Mouse (Mus musculus) MEL (cell line): ENCODE measurements at regions not wholly inside any gene's neighbourhood (a gene's known extent, or its start where the extent isn't known, plus 50 kb on each side); places are given as distances from the start of the nearest gene placed in this dataset.

ENCODE experiments used
- DNase-seq: peaks from one replicate; pipeline ENCODE4 v3.0.0; 2011; ENCODE audit warnings: low read depth, low spot score
- H3K27ac ChIP-seq: 2 replicates; pipeline ENCODE4 v1.5.1; 2012; ENCODE audit warnings: low read depth, mild to moderate bottlenecking, control low read depth, low read length, moderate library complexity; ENCODE audit not compliant: control insufficient read depth
- H3K27me3 ChIP-seq, 2 experiments: fragments of 150-350 bp in 1 of 2; sonication (generic) in 1 of 2; 2 replicates each; pipeline ENCODE4 v1.6.1; 2012; ENCODE audit warnings: low read length in 2 of 2, mild to moderate bottlenecking in 2 of 2, improper control_type of control experiment in 1 of 2, moderate library complexity in 1 of 2; ENCODE audit not compliant: insufficient read depth in 2 of 2, control insufficient read depth in 1 of 2
- H3K36me3 ChIP-seq, 2 experiments: 2 replicates each; pipeline ENCODE4 v1.6.1; 2012 to 2014; ENCODE audit warnings: low read length in 2 of 2, improper control_type of control experiment in 1 of 2, inconsistent platforms in 1 of 2, mild to moderate bottlenecking in 1 of 2; ENCODE audit not compliant: insufficient read depth in 2 of 2, control insufficient read depth in 1 of 2
- H3K4me1 ChIP-seq, 2 experiments: fragments of 150-350 bp in 1 of 2; sonication (generic) in 1 of 2; 2 replicates each; pipeline ENCODE4 v1.6.1; 2012; ENCODE audit warnings: low read length in 2 of 2, improper control_type of control experiment in 1 of 2, mild to moderate bottlenecking in 1 of 2; ENCODE audit not compliant: insufficient read depth in 2 of 2, control insufficient read depth in 1 of 2
- H3K4me3 ChIP-seq, 2 experiments: fragments of 150-350 bp in 1 of 2; sonication (generic) in 1 of 2; 2 replicates each; pipeline ENCODE4 v1.5.1; 2012; ENCODE audit warnings: low read depth in 2 of 2, low read length in 2 of 2, mild to moderate bottlenecking in 2 of 2, moderate library complexity in 2 of 2, control low read depth in 1 of 2, improper control_type of control experiment in 1 of 2; ENCODE audit not compliant: control insufficient read depth in 1 of 2, insufficient read depth in 1 of 2
- H3K79me2 ChIP-seq: 2 replicates; pipeline ENCODE4 v1.6.1; 2012; ENCODE audit warnings: mild to moderate bottlenecking, low read length, moderate library complexity; ENCODE audit not compliant: control insufficient read depth, poor library complexity, insufficient read depth
- H3K9ac ChIP-seq: 2 replicates; pipeline ENCODE4 v1.6.1; 2012; ENCODE audit warnings: low read depth, mild to moderate bottlenecking, control low read depth, low read length, moderate library complexity; ENCODE audit not compliant: control insufficient read depth, poor library complexity, severe bottlenecking
- H3K9me3 ChIP-seq: fragments of 150-350 bp; sonication (generic); replicated peaks from 2 replicates; pipeline ENCODE4 v1.6.1; 2012; ENCODE audit warnings: mild to moderate bottlenecking, low read length, improper control_type of control experiment, moderate library complexity; ENCODE audit not compliant: insufficient read depth
- BHLHE40 ChIP-seq: IDR thresholded peaks from 2 replicates; pipeline ENCODE4 v1.6.1; 2012; ENCODE audit warnings: low read depth, mild to moderate bottlenecking, inconsistent platforms, low read length, improper control_type of control experiment, borderline replicate concordance
- CHD1 ChIP-seq: IDR thresholded peaks from 2 replicates; pipeline ENCODE4 v1.6.1; 2012; ENCODE audit warnings: low read depth, mild to moderate bottlenecking, inconsistent platforms, low read length, improper control_type of control experiment
- CTCF ChIP-seq, 3 experiments: IDR thresholded peaks in 2 of 3; conservative IDR thresholded peaks in 1 of 3; 2 replicates each; pipeline ENCODE4 v1.5.1; 2011 to 2012; ENCODE audit warnings: low read length in 3 of 3, low read depth in 2 of 3, mild to moderate bottlenecking in 2 of 3, improper control_type of control experiment in 1 of 3, inconsistent platforms in 1 of 3, mixed read lengths in 1 of 3, moderate library complexity in 1 of 3; ENCODE audit not compliant: control insufficient read depth in 1 of 3, insufficient read depth in 1 of 3, poor library complexity in 1 of 3, severe bottlenecking in 1 of 3
- E2F4 ChIP-seq: IDR thresholded peaks from 2 replicates; pipeline ENCODE4 v1.6.1; 2011; ENCODE audit warnings: low read depth, low read length, improper control_type of control experiment, borderline replicate concordance
- ELF1 ChIP-seq: IDR thresholded peaks from 2 replicates; pipeline ENCODE4 v1.6.1; 2014; ENCODE audit warnings: low read depth, mild to moderate bottlenecking, inconsistent platforms, low read length, improper control_type of control experiment, moderate library complexity
- EP300 ChIP-seq, 2 experiments: IDR thresholded peaks; 2 replicates each; pipeline ENCODE4 v1.6.1; 2011; ENCODE audit warnings: improper control_type of control experiment in 2 of 2, low read length in 2 of 2, low read depth in 1 of 2, mild to moderate bottlenecking in 1 of 2
- ETS1 ChIP-seq: IDR thresholded peaks from 2 replicates; pipeline ENCODE4 v1.6.1; 2012; ENCODE audit warnings: low read depth, mild to moderate bottlenecking, inconsistent platforms, low read length, improper control_type of control experiment, moderate library complexity
- GABPA ChIP-seq: IDR thresholded peaks from 2 replicates; pipeline ENCODE4 v1.6.1; 2012; ENCODE audit warnings: low read depth, mild to moderate bottlenecking, inconsistent platforms, low read length, improper control_type of control experiment, moderate library complexity
- HCFC1 ChIP-seq: IDR thresholded peaks from 2 replicates; pipeline ENCODE4 v1.6.1; 2012; ENCODE audit warnings: low read depth, mild to moderate bottlenecking, inconsistent platforms, low read length, improper control_type of control experiment, moderate library complexity
- JUND ChIP-seq: IDR thresholded peaks from 2 replicates; pipeline ENCODE4 v1.6.1; 2011; ENCODE audit warnings: low read depth, mild to moderate bottlenecking, improper control_type of control experiment, low read length
- MAX ChIP-seq: IDR thresholded peaks from 2 replicates; pipeline ENCODE4 v1.6.1; 2011; ENCODE audit warnings: low read length, improper control_type of control experiment
- MAZ ChIP-seq: IDR thresholded peaks from 2 replicates; pipeline ENCODE4 v1.6.1; 2012; ENCODE audit warnings: low read depth, mild to moderate bottlenecking, inconsistent platforms, low read length, improper control_type of control experiment
- MEF2A ChIP-seq: IDR thresholded peaks from 2 replicates; pipeline ENCODE4 v1.6.1; 2014; ENCODE audit warnings: low read depth, mild to moderate bottlenecking, inconsistent platforms, low read length, improper control_type of control experiment; ENCODE audit not compliant: poor library complexity, insufficient replicate concordance, severe bottlenecking; ENCODE audit errors: extremely low read depth
- MXI1 ChIP-seq: IDR thresholded peaks from 2 replicates; pipeline ENCODE4 v1.6.1; 2011; ENCODE audit warnings: mild to moderate bottlenecking, low read depth, low read length, improper control_type of control experiment
- NELFE ChIP-seq: IDR thresholded peaks from 2 replicates; pipeline ENCODE4 v1.6.1; 2011; ENCODE audit warnings: low read depth, low read length, improper control_type of control experiment
- NRF1 ChIP-seq: IDR thresholded peaks from 2 replicates; pipeline ENCODE4 v1.6.1; 2014; ENCODE audit warnings: low read depth, mild to moderate bottlenecking, inconsistent platforms, low read length, improper control_type of control experiment, moderate library complexity; ENCODE audit not compliant: poor library complexity, insufficient read depth, severe bottlenecking
- POLR2AphosphoS5 ChIP-seq: IDR thresholded peaks from 2 replicates; pipeline ENCODE4 v1.6.1; 2012; ENCODE audit warnings: low read depth, borderline replicate concordance, mild to moderate bottlenecking, inconsistent platforms, low read length, moderate library complexity, mixed read lengths
- RAD21 ChIP-seq: IDR thresholded peaks from 2 replicates; pipeline ENCODE4 v1.6.1; 2011; ENCODE audit warnings: mild to moderate bottlenecking, low read depth, low read length, improper control_type of control experiment
- RCOR1 ChIP-seq: IDR thresholded peaks from 2 replicates; pipeline ENCODE4 v1.6.1; 2012; ENCODE audit warnings: low read depth, mild to moderate bottlenecking, inconsistent platforms, low read length, improper control_type of control experiment
- TBP ChIP-seq: IDR thresholded peaks from 2 replicates; pipeline ENCODE4 v1.8.0; 2011; ENCODE audit warnings: low read depth, low read length, improper control_type of control experiment
- UBTF ChIP-seq: IDR thresholded peaks from 2 replicates; pipeline ENCODE4 v1.6.1; 2012; ENCODE audit warnings: low read depth, mild to moderate bottlenecking, inconsistent platforms, low read length, improper control_type of control experiment, moderate library complexity, borderline replicate concordance; ENCODE audit not compliant: insufficient read depth
- USF1 ChIP-seq: IDR thresholded peaks from 2 replicates; pipeline ENCODE4 v1.6.1; 2014; ENCODE audit warnings: low read depth, mild to moderate bottlenecking, inconsistent platforms, low read length, improper control_type of control experiment, moderate library complexity
- USF2 ChIP-seq, 2 experiments: IDR thresholded peaks; 2 replicates each; pipeline ENCODE4 v1.6.1; 2011 to 2012; ENCODE audit warnings: improper control_type of control experiment in 2 of 2, low read length in 2 of 2, borderline replicate concordance in 1 of 2, inconsistent platforms in 1 of 2, low read depth in 1 of 2, mild to moderate bottlenecking in 1 of 2; ENCODE audit not compliant: insufficient read depth in 1 of 2
- ZC3H11A ChIP-seq: IDR thresholded peaks from 2 replicates; pipeline ENCODE4 v1.6.1; 2012; ENCODE audit warnings: low read depth, mild to moderate bottlenecking, inconsistent platforms, low read length, improper control_type of control experiment
- ZKSCAN1 ChIP-seq: IDR thresholded peaks from 2 replicates; pipeline ENCODE4 v1.6.1; 2012; ENCODE audit warnings: low read depth, mild to moderate bottlenecking, inconsistent platforms, low read length, improper control_type of control experiment, moderate library complexity
- ZMIZ1 ChIP-seq: IDR thresholded peaks from 2 replicates; pipeline ENCODE4 v1.6.1; 2012; ENCODE audit warnings: low read depth, mild to moderate bottlenecking, inconsistent platforms, low read length, improper control_type of control experiment, moderate library complexity
- ZNF384 ChIP-seq: IDR thresholded peaks from 2 replicates; pipeline ENCODE4 v1.6.1; 2012; ENCODE audit warnings: low read depth, mild to moderate bottlenecking, inconsistent platforms, low read length, improper control_type of control experiment

DNA sequence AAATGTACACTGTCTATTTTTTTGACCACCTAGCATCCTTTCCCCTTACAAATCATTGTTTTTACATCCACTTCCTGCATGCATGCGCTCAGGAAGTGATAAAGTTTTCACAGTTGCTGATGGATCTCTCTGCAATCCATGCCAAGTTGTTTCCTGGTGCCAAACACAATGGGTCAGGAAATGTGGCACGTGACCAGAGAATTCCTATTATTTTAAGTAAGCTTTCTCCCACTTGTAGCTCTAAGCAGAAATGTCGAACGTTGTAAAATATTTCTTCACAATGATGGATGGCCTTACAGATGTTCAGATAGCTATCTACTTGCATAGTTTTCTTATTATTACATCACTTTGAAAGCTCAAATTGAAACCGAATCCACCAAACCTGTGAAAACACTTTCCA is 1271.1 kb upstream of the Flrt2 start:
- TF ChIP-seq POLR2AphosphoS5 (no peak), HCFC1 (no peak), TBP (no peak), MAX (no peak), E2F4 (no peak), JUND (no peak), MAZ (no peak), RAD21 (no peak), ZC3H11A (no peak), ZNF384 (no peak), UBTF (no peak), NRF1 (no peak), MXI1 (no peak), CHD1 (no peak), EP300 (IDR thresholded peaks at IDR 0.05; ENCODE audit: low read depth in 1 of 2, low read length in 2 of 2) (no peak), NELFE (no peak), USF1 (no peak), RCOR1 (no peak), CTCF (IDR thresholded peaks at IDR 0.05 in 2 of 3, conservative IDR thresholded peaks at IDR 0.05 in 1 of 3; ENCODE audit: control insufficient read depth in 1 of 3, insufficient read depth in 1 of 3, low read depth in 2 of 3, low read length in 3 of 3, poor library complexity in 1 of 3, severe bottlenecking in 1 of 3) (no peak), MEF2A (no peak)
- no peak overlapping the region for H3K4me3 ChIP-seq
- no peaks in the 10 kb centered on the region for H3K36me3 ChIP-seq
- no peaks in the 10 kb centered on the region for H3K27me3 ChIP-seq
- DNase-seq, result no peak
- no peaks in the 10 kb centered on the region for H3K9me3 ChIP-seq
- no peak overlapping the region for H3K9ac ChIP-seq
- no peaks in the 10 kb centered on the region for H3K4me1 ChIP-seq
- no peaks in the 10 kb centered on the region for H3K79me2 ChIP-seq
- H3K27ac ChIP-seq, result no peak overlapping the region

DNA sequence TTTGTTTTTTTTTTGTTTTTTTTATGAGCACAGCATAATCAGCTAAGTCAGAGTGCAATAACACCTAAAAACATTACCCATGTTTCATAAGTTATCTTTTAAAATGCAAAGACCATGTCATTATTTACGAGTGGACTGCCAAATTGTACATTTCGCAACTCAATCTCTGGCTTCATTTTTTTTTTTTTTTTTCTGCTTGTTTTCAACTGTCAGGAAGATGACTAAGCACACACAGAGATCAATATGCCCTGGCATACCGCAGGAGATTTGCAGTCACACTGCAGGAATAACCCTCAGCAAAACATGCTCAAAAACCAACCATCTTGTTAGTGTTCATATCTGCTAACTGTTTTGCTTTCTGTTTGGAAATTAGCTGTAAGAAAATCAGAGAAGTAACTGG is 1270.3 kb upstream of the Flrt2 start:
- no peak for DNase-seq
- Histone ChIP-seq H3K4me3 (no peak overlapping the region), H3K4me1 (no peaks in the 10 kb centered on the region), H3K9ac (no peak overlapping the region), H3K27me3 (no peaks in the 10 kb centered on the region), H3K79me2 (no peaks in the 10 kb centered on the region), H3K9me3 (no peaks in the 10 kb centered on the region), H3K27ac (no peak overlapping the region), H3K36me3 (no peaks in the 10 kb centered on the region)
- TF ChIP-seq BHLHE40 (no peak), RAD21 (no peak), HCFC1 (no peak), GABPA (no peak), TBP (no peak), ZMIZ1 (no peak), USF2 (IDR thresholded peaks at IDR 0.05; ENCODE audit: borderline replicate concordance in 1 of 2, insufficient read depth in 1 of 2, low read depth in 1 of 2, low read length in 2 of 2) (no peak), NRF1 (no peak), ZKSCAN1 (no peak), MAZ (no peak), JUND (no peak), ELF1 (no peak), ETS1 (no peak), CTCF (IDR thresholded peaks at IDR 0.05 in 2 of 3, conservative IDR thresholded peaks at IDR 0.05 in 1 of 3; ENCODE audit: control insufficient read depth in 1 of 3, insufficient read depth in 1 of 3, low read depth in 2 of 3, low read length in 3 of 3, poor library complexity in 1 of 3, severe bottlenecking in 1 of 3) (no peak)
